Mouse (Mus musculus) forebrain, embryonic 11.5 days (tissue): ENCODE measurements at regions not wholly inside any gene's neighbourhood (a gene's known extent, or its start where the extent isn't known, plus 50 kb on each side); places are given as distances from the start of the nearest gene placed in this dataset.

Source experiments
- ATAC-seq: fragments of 200-750 bp; cut with Nextera tagmentation; replicated peaks from 2 replicates; pipeline ENCODE4 v1.8.0; 2017; ENCODE audit warnings: moderate TSS enrichment; ENCODE audit not compliant: low FRiP score
- DNase-seq: peaks from one replicate; pipeline ENCODE4 v3.0.0-alpha.2; 2017; ENCODE audit warnings: low spot score
- H3K27ac ChIP-seq: fragments of 300-500 bp; sonication (generic); 2 replicates; pipeline ENCODE4 v1.5.1; 2014; ENCODE audit warnings: low read depth, low read length
- H3K27me3 ChIP-seq: fragments of 300-500 bp; sonication (generic); 2 replicates; pipeline ENCODE4 v1.6.1; 2014; ENCODE audit warnings: mild to moderate bottlenecking, low read length, mixed read lengths; ENCODE audit not compliant: control insufficient read depth, insufficient read depth
- H3K36me3 ChIP-seq: fragments of 300-500 bp; sonication (generic); 2 replicates; pipeline ENCODE4 v1.6.1; 2014; ENCODE audit warnings: mild to moderate bottlenecking, low read length, moderate library complexity, mixed read lengths; ENCODE audit not compliant: control insufficient read depth, insufficient read depth
- H3K4me1 ChIP-seq: fragments of 300-500 bp; sonication (generic); replicated peaks from 2 replicates; pipeline ENCODE4 v1.6.1; 2014; ENCODE audit warnings: low read length, mixed read lengths; ENCODE audit not compliant: control insufficient read depth, insufficient read depth
- H3K4me2 ChIP-seq: fragments of 300-500 bp; sonication (generic); 2 replicates; pipeline ENCODE4 v1.6.1; 2014; ENCODE audit warnings: low read depth, mild to moderate bottlenecking, low read length, moderate library complexity, mixed read lengths; ENCODE audit not compliant: severe bottlenecking
- H3K4me3 ChIP-seq: fragments of 300-500 bp; sonication (generic); 2 replicates; pipeline ENCODE4 v1.5.1; 2014; ENCODE audit warnings: low read depth, low read length
- H3K9ac ChIP-seq: fragments of 300-500 bp; sonication (generic); 2 replicates; pipeline ENCODE4 v1.6.1; 2014; ENCODE audit warnings: low read length
- H3K9me3 ChIP-seq: fragments of 300-500 bp; sonication (generic); 2 replicates; pipeline ENCODE4 v1.6.1; 2016; ENCODE audit warnings: low read length, mixed read lengths; ENCODE audit not compliant: control insufficient read depth
- WGBS: fragments of 180-500 bp; shearing (Covaris S2); extraction: QIAGEN DNeasy Blood & Tissue Kit; methylation state at CpG from one replicate; pipeline ENCODE4 v1.1.7; 2014; 5-methylcytosine and 5-hydroxymethylcytosine counted together

DNA sequence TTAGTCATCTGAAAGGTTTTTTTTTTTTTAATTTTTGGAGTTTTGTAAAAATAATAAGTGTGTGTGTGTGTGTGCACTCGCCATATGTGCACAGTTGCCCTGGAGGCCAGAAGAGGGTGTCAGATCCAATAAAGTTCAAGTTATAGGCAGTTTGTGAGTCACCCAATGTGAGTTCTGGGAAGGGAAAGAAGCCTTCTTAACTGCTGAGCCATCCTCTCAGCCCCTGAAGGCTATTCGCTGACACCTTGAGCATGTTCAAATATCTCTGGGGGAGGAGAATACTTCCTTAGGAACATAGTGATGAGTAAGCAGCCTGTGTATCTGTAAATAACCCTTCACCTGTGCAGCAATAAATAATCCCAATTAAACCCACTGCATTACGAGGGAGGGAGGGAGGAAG is 177.1 kb upstream of the Trib2 start:
- Histone ChIP-seq H3K36me3 (no peaks in the 10 kb centered on the region), H3K9me3 (no peaks in the 10 kb centered on the region), H3K27me3 (no peaks in the 10 kb centered on the region), H3K9ac (no peak overlapping the region), H3K27ac (no peak overlapping the region), H3K4me3 (no peak overlapping the region), H3K4me1 (no peaks in the 10 kb centered on the region), H3K4me2 (no peak overlapping the region)
- no peak for DNase-seq
- 81% methylated on average over 3 of the region's 3 CpGs for WGBS
- no peak for ATAC-seq

DNA sequence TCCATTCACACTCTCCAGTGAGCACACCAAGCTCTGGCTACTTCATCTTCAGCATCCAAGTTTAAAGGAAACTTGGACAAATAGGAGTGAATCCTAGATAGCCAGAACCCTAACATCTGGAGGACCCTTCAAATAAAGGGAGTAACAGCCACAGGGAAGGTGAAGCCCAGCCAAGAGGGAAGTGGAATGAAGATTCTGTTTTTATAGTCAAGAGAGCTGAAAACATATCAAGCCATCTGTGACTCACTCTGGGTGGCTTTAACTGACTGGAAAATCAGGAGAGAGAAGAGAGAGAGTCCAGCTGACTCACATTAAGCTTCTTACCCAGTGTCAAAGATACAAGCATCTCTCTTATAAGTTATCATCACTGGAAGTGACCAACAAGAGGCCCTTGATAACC is 169.6 kb upstream of the Trib2 start:
- H3K4me2 ChIP-seq, result no peak overlapping the region
- no peak overlapping the region for H3K9ac ChIP-seq
- no peaks in the 10 kb centered on the region for H3K27me3 ChIP-seq
- no peak overlapping the region for H3K27ac ChIP-seq
- H3K36me3 ChIP-seq, result no peaks in the 10 kb centered on the region
- H3K9me3 ChIP-seq, result no peaks in the 10 kb centered on the region
- no peaks in the 10 kb centered on the region for H3K4me1 ChIP-seq
- DNase-seq (no peak), ATAC-seq (no peak)
- H3K4me3 ChIP-seq, result no peak overlapping the region

DNA sequence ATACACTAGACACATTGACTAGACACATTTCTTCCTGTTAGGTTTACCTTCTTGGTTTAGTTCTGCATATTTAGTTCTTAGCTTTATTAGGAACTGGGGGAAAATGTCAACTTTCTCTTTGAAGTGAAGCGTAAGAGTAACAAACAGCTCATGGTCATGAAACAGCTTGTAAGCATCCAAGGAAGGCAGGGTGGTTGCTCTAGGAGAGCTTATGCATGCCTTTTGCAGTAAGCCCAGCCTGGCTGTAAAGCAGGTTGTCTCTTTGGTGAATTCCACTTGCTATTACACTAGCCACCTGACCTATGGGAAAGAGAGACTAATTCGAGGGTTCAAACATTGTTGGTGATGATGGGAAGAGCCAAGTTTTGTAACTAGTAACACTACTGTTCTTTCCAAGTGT is 168.9 kb upstream of the Trib2 start:
- no peak for DNase-seq
- WGBS, result 84% methylated on average over 2 of the region's 2 CpGs
- H3K9me3 ChIP-seq, result no peaks in the 10 kb centered on the region
- no peak overlapping the region for H3K4me3 ChIP-seq
- no peaks in the 10 kb centered on the region for H3K4me1 ChIP-seq
- no peaks in the 10 kb centered on the region for H3K27me3 ChIP-seq
- no peak overlapping the region for H3K9ac ChIP-seq
- no peaks in the 10 kb centered on the region for H3K36me3 ChIP-seq
- ATAC-seq, result no peak
- no peak overlapping the region for H3K27ac ChIP-seq
- H3K4me2 ChIP-seq, result no peak overlapping the region

DNA sequence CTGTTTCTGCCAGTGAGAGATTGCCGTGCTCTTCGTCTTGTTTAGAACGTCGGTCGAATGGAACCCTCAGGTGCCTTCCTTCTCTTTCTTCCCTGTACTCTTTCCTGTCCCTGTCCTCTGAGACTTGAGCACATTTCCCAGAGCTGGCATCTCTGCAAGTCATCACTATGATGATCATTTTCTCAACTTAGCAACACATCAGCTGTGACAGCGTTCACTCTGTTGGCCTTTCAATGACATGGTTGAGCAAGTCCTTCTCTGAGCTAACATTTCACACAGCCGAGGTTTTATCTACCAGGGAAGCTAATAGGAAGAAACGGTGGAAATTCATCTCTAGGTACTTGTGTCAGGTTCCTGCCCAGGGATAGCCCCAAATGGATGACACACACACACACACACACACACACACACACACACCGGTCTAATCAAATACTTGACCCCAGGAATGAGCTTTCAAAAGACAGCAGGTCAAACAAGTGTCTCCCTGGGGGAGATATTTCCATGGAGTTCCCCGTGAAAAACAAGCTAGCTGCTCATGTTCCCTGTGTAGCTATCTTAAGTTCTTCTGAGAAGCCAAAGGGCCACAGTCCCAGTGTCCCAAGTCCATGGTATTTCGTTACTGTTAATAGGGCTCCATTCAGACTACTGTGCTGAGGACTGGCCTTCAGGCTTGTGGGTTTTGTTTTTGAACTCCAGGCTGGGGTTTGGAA is 167.0 kb upstream of the Trib2 start:
- Histone ChIP-seq H3K9me3 (no peaks in the 10 kb centered on the region), H3K4me3 (no peak overlapping the region), H3K4me2 (no peak overlapping the region), H3K9ac (no peak overlapping the region), H3K4me1 (no peaks in the 10 kb centered on the region), H3K27ac (no peak overlapping the region), H3K36me3 (no peaks in the 10 kb centered on the region), H3K27me3 (no peaks in the 10 kb centered on the region)
- no peak for DNase-seq
- 87% methylated on average over 11 of the region's 11 CpGs for WGBS
- ATAC-seq, result no peak

DNA sequence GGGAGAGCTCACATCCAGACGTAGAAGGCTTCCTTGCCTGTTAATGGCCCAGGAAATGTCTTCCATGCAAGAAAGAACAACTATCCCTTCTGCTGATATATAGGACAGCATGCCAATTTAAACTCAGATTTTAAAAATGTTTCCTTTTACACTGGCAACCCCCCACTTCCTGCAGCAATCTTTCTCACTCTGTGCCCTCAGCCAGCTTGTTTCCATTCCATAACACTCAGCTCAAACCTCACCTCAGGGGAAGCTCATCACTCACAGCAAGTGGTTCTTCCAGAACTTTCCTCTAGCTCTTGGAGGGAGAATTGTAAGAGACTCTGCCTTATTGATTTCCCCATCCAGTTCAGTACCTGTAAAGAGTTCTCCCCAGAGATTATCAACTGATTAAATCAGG is 165.0 kb upstream of the Trib2 start:
- Histone ChIP-seq H3K9me3 (no peaks in the 10 kb centered on the region), H3K4me1 (no peaks in the 10 kb centered on the region), H3K36me3 (no peaks in the 10 kb centered on the region), H3K9ac (no peak overlapping the region), H3K27ac (no peak overlapping the region), H3K4me3 (no peak overlapping the region), H3K4me2 (no peak overlapping the region), H3K27me3 (no peaks in the 10 kb centered on the region)
- ATAC-seq, result no peak
- no peak for DNase-seq
- WGBS, result 52% methylated on average over 1 of the region's 1 CpGs

DNA sequence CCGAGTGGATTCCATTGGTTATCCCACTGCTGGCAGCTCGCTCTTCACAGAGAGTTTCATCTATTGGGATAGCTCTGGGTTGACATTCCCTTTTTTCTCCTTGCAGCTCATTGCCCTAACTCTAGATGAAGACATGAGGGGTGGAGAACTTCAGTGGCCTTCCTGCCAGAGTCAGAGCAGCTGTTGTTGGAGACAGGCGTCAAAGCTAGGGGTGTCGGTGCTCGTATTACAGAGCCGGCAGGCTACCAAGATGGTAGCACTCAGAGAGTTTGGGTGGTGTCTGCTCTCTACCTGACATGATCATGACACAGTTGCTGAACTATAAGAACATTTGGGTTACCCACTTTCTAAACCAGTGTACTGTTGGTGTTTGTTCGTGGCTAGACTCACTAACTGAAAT is 162.5 kb upstream of the Trib2 start:
- WGBS, result 95% methylated on average over 7 of the region's 7 CpGs
- DNase-seq (no peak), ATAC-seq (no peak)
- H3K27ac ChIP-seq, result no peak overlapping the region
- no peak overlapping the region for H3K9ac ChIP-seq
- no peaks in the 10 kb centered on the region for H3K9me3 ChIP-seq
- H3K4me3 ChIP-seq, result no peak overlapping the region
- H3K36me3 ChIP-seq, result no peaks in the 10 kb centered on the region
- H3K27me3 ChIP-seq, result no peaks in the 10 kb centered on the region
- H3K4me2 ChIP-seq, result no peak overlapping the region
- H3K4me1 ChIP-seq, result no peaks in the 10 kb centered on the region

DNA sequence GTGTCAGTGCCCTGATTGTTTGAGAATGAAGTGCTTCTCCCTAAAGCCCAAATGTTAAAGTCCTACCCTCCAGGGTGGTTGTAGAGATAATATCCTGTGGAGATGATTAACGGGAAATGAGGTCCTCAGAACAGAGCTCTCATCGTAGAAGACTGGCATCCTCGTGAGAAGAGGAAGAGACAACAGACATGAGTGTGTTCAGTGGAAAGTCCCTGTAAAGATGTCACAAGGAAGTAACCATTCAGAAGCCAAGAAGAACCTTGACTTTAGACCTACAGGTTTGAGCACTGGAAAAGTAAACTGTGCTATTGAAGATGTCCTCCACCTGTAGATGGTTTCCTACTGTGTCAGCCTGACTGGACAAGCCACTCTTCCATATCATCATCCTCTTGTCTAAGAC is 155.1 kb upstream of the Trib2 start:
- no peaks in the 10 kb centered on the region for H3K36me3 ChIP-seq
- no peaks in the 10 kb centered on the region for H3K27me3 ChIP-seq
- H3K4me1 ChIP-seq, result no peaks in the 10 kb centered on the region
- no peak overlapping the region for H3K4me2 ChIP-seq
- H3K27ac ChIP-seq, result no peak overlapping the region
- DNase-seq, result no peak
- ATAC-seq, result no peak
- no peak overlapping the region for H3K9ac ChIP-seq
- WGBS, result 91% methylated on average over 3 of the region's 3 CpGs
- H3K4me3 ChIP-seq, result no peak overlapping the region
- H3K9me3 ChIP-seq, result no peaks in the 10 kb centered on the region

DNA sequence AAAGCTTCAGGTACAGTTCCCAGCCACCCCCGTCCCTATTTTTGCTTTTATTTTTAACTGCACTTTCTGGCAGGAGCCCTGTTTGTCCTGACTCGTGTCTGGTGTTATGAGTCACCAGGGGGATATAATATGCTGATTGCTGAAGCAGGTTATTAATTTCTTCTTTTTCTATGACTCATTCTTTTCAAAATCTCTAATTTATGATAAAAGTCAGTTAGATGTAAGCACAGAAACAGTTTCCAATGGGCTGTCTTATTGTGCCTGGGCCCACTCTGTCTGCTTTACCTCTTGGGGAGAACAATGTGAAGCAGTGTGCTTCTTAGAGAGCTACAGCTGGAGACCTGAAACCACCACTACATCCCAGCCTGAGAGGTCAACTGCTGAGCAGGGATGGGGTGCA is 153.5 kb upstream of the Trib2 start:
- WGBS, result 80% methylated on average over 2 of the region's 2 CpGs
- no peaks in the 10 kb centered on the region for H3K9me3 ChIP-seq
- no peaks in the 10 kb centered on the region for H3K36me3 ChIP-seq
- no peak overlapping the region for H3K9ac ChIP-seq
- no peaks in the 10 kb centered on the region for H3K4me1 ChIP-seq
- no peak overlapping the region for H3K4me2 ChIP-seq
- no peak for DNase-seq
- no peak for ATAC-seq
- H3K4me3 ChIP-seq, result no peak overlapping the region
- H3K27ac ChIP-seq, result no peak overlapping the region
- H3K27me3 ChIP-seq, result no peaks in the 10 kb centered on the region

DNA sequence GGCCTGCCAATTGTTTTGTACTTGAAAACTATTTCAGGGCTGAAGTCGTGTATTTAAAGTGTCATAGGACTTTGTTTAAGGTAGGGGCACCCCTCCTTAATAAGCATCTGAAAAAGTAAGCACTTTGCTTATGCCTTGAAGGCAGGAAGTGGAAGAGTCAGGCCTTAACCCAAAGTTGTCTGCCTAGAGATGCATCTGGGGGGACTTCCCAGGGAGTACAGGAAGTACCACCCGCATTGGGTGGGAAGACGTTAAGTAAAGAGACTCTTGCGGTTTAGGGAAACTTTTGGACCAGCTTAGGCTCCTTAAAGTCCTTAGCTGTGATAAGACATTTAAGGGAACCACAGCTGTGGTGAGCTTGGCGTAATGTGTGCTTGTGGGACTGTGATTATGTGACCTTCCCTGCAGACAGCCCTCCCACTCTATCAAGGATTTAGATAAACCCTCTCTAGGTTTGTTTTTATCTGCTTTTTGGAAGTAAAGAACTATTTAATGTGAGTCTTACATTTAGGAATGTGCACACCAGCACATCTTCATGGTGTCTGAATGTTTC is 150.9 kb upstream of the Trib2 start:
- no peak overlapping the region for H3K4me3 ChIP-seq
- H3K27ac ChIP-seq, result no peak overlapping the region
- H3K9me3 ChIP-seq, result no peaks in the 10 kb centered on the region
- no peaks in the 10 kb centered on the region for H3K4me1 ChIP-seq
- 74% methylated on average over 5 of the region's 5 CpGs for WGBS
- no peak overlapping the region for H3K9ac ChIP-seq
- DNase-seq (no peak), ATAC-seq (no peak)
- H3K4me2 ChIP-seq, result no peak overlapping the region
- H3K36me3 ChIP-seq, result no peaks in the 10 kb centered on the region
- no peaks in the 10 kb centered on the region for H3K27me3 ChIP-seq
